ENCODE assay signal across 8 mouse cellular contexts in the genomic region with DNA sequence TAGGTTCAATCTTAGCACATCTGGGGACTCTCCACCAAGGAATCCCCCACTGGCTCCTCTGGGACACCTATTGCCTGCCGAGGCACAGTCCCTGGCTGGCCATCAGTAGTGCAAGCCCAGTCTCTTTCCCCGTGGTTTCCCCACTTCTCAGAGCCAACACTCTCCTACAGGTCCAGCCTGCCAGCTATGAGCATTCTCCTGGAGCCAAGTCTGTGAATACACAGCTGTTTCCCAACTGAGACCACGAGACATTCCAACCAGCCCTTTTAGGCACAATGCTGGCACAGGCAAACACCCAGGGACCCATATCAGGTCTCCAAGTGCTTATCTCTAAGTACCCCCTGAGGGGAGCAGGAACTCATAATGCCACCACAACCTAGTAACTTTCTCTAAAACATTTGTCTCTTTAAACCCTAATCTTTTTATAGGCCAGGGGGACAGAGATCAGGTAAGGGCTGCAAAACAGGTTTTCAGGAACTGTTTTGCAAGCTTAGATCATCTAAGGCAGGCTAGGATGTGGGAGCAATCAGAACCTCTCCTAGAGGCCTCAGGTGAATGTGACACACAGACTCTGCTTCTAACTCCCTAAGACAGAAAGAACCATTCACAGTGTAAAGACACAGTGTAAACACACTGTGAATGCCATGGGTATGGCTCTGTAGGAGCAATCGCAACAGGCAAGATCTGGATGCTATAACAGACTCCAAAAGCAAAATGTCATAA. TPM values are rescaled to one million over a fixed set of nuclear protein-coding genes. Genes with fewer than 3 reads are reported as not detected.
DNase-seq lines count a peak whose midpoint lies in the region; ATAC-seq and TF ChIP-seq lines count a peak whose summit lies in the region.

No protein-coding gene starts in this region.

- H3K4me3 ChIP-seq in hindbrain, postnatal 0 days (ENCODE audit: low read length): no peak overlapping the region
- H3K4me3 ChIP-seq in hindbrain, embryonic 13.5 days: no peak overlapping the region
- H3K4me3 ChIP-seq in liver, embryonic 12.5 days: no peak overlapping the region

- no peaks in the 10 kb centered on the region for H3K36me3 ChIP-seq in hindbrain, postnatal 0 days (ENCODE audit: insufficient read depth, low read length)
- peaks cover 3% of the 10 kb centered on the region; the same call in 1 of the 2 replicates for H3K36me3 ChIP-seq in hindbrain, embryonic 13.5 days
- H3K36me3 ChIP-seq in liver, embryonic 12.5 days: no peaks in the 10 kb centered on the region

- DNase-seq in hindbrain, postnatal 0 days (ENCODE audit: low spot score): peak; percentile 32
- DNase-seq in adipocyte (ENCODE audit: low spot score): peak; percentile 77
- DNase-seq in heart, adult 18-20 months: peak; percentile 74 to 78
- DNase-seq in lung, adult 18-20 months: peak; percentile 69 to 81
- no peak for DNase-seq in yolk sac, embryonic 10.5 days (ENCODE audit: low spot score)

- no peak for TF ChIP-seq CTCF in hindbrain, postnatal 0 days (IDR thresholded peaks at IDR 0.05; ENCODE audit: low read depth)

- ATAC-seq in hindbrain, postnatal 0 days: peak; percentile 67; the same call in 1 of the 2 replicates
- ATAC-seq in hindbrain, embryonic 13.5 days (ENCODE audit: low FRiP score): no peak
- ATAC-seq in liver, embryonic 12.5 days: no peak
- ATAC-seq in activated CD4-positive, CD25-positive, alpha-beta regulatory T cell, adult 4 months: no peak

- H3K27ac ChIP-seq in hindbrain, postnatal 0 days: no peak overlapping the region
- no peak overlapping the region for H3K27ac ChIP-seq in hindbrain, embryonic 13.5 days
- no peak overlapping the region for H3K27ac ChIP-seq in liver, embryonic 12.5 days

- no peaks in the 10 kb centered on the region for H3K27me3 ChIP-seq in hindbrain, postnatal 0 days (ENCODE audit: insufficient read depth, low read length)
- no peaks in the 10 kb centered on the region for H3K27me3 ChIP-seq in hindbrain, embryonic 13.5 days
- H3K27me3 ChIP-seq in liver, embryonic 12.5 days (replicated peaks): no peaks in the 10 kb centered on the region

- WGBS in hindbrain, postnatal 0 days: 53% methylated on average over 4 of the region's 4 CpGs
- 78% methylated on average over 4 of the region's 4 CpGs for WGBS in hindbrain, embryonic 13.5 days
- WGBS in liver, embryonic 12.5 days (ENCODE audit: insufficient replicate concordance): 53% methylated on average over 4 of the region's 4 CpGs

- H3K4me1 ChIP-seq in hindbrain, postnatal 0 days (ENCODE audit: insufficient read depth, low read length): no peaks in the 10 kb centered on the region
- no peaks in the 10 kb centered on the region for H3K4me1 ChIP-seq in hindbrain, embryonic 13.5 days (replicated peaks)
- H3K4me1 ChIP-seq in liver, embryonic 12.5 days: no peaks in the 10 kb centered on the region

- no peak overlapping the region for H3K4me2 ChIP-seq in hindbrain, postnatal 0 days (ENCODE audit: low read depth, low read length)
- H3K4me2 ChIP-seq in hindbrain, embryonic 13.5 days: no peak overlapping the region
- H3K4me2 ChIP-seq in liver, embryonic 12.5 days: no peak overlapping the region

- H3K9ac ChIP-seq in hindbrain, postnatal 0 days (replicated peaks; ENCODE audit: low read length): no peak overlapping the region
- no peak overlapping the region for H3K9ac ChIP-seq in hindbrain, embryonic 13.5 days
- H3K9ac ChIP-seq in liver, embryonic 12.5 days: no peak overlapping the region

- H3K9me3 ChIP-seq in hindbrain, postnatal 0 days (ENCODE audit: low read length): 0 out of 2 replicates have a peak, but pooled peaks cover 5% of the 10 kb centered on the region
- H3K9me3 ChIP-seq in hindbrain, embryonic 13.5 days: 0 out of 2 replicates have a peak, but pooled peaks cover 8% of the 10 kb centered on the region
- H3K9me3 ChIP-seq in liver, embryonic 12.5 days (replicated peaks): no peaks in the 10 kb centered on the region

RNA-seq across cellular contexts. Expression of a gene that starts 23.0 kb away (rescaled TPM):
- total RNA-seq in hindbrain, postnatal 0 days (2014; rRNA removed): 12.8 and 16.9 TPM in 2 replicates
- polyA plus RNA-seq in hindbrain, postnatal 0 days (2015; fragmentation: Nextera tagmentation; extraction: Ambion mirVana): 2.7 and 2.9 TPM in 2 replicates
- polyA plus RNA-seq in hindbrain, embryonic 13.5 days (2015; fragmentation: Nextera tagmentation; extraction: Ambion mirVana): 1.5 and 1.6 TPM in 2 replicates
- 10 to 100 TPM; 55.3 to 60.9 TPM for total RNA-seq in heart, adult 18-20 months (2021)
- 0.11 TPM in 1 of 2 replicates, not detected in the other for polyA plus RNA-seq in liver, embryonic 12.5 days (2016; fragmentation: Nextera tagmentation; extraction: Ambion mirVana)
- not detected for polyA plus RNA-seq in activated CD4-positive, CD25-positive, alpha-beta regulatory T cell, adult 4 months (2017; shearing (Covaris generic))
